Mouse (Mus musculus): ENCODE data around the gene Pde10a. TPM values are rescaled to one million over a fixed set of nuclear protein-coding genes. Genes with fewer than 3 reads are reported as not detected.
A peak's percentile ranks its signal among the peaks of the same experiment; 100 is the strongest.

The Pde10a gene
- total and polyA plus RNA-seq, 3 experiments, result 1.4 to 2.2 (median 1.9) TPM

DNA sequence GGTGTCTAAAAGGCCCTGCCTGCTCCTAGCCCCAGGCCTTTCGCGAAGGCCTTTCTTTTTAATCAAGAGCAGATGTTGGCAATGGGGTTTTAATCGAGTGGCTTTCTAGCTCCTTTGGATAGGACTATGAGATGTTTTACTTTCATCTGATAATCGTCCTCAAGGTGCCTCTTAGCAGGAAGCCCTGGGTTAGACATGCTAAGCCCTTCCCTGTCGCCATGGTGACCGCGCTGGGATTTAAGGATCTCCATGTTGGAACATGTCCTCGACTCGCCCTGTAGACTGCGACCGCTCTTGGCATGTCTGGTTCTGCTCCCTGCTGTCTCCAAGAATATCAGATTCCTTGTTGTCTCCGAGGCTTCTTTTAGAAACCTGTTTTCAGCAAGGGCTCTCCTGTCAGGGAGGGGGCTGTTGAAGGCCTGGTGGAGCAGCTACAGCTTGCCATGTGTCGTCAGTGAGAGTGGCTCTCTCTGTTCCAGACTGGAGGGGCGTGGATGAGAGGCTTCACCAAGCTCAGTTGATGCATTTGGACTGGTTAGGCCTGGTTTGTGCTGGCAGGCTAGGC is 16.9 kb downstream of the Pde10a start:
- no peaks in the 10 kb centered on the region for H3K36me3 ChIP-seq (ENCODE audit: control insufficient read depth, insufficient read depth, low read length)
- 81% methylated on average over 14 of the region's 14 CpGs for WGBS
- H3K79me2 ChIP-seq (replicated peaks; ENCODE audit: control insufficient read depth, insufficient read depth, low read length), result no peaks in the 10 kb centered on the region
- H3K4me1 ChIP-seq (ENCODE audit: control insufficient read depth, insufficient read depth, low read length), result no peaks in the 10 kb centered on the region
- H3K27me3 ChIP-seq (ENCODE audit: control insufficient read depth, insufficient read depth, low read length), result no peaks in the 10 kb centered on the region
- no peak overlapping the region for H3K4me3 ChIP-seq
- intact Hi-C loops (cut with DNase I), result no loop called here
- no peak for DNase-seq
- no peak overlapping the region for H3K9ac ChIP-seq (ENCODE audit: low read depth, low read length)
- no peak overlapping the region for H3K27ac ChIP-seq
- TF ChIP-seq POLR2A (IDR thresholded peaks at IDR 0.05; ENCODE audit: insufficient read depth, low read depth, low read length) (no peak), EP300 (IDR thresholded peaks at IDR 0.05; ENCODE audit: insufficient read depth, low read depth, low read length) (no peak), CTCF (IDR thresholded peaks at IDR 0.05) (no peak)

DNA sequence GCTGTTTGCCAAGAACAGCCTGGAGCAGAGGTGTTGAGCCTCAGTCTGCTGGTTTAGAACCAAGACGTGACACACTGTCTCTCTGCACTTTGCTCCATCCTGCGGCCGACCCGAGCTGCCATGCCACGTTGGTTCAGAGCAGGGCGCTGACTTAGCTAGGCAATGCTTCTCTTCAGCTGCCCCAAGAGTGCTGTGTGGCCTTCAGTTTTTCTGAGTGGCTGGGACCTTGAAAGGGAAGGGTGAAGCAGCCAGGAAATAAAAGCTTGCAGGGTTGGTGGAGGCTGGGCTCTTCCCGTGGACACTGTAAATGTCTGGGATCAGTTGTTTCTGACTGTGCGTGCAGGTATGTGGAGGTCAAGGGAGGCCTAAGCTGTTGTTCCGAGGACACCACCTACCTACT is 21.2 kb downstream of the Pde10a start:
- Histone ChIP-seq H3K9ac (ENCODE audit: low read depth, low read length) (no peak overlapping the region), H3K4me3 (no peak overlapping the region), H3K27me3 (ENCODE audit: control insufficient read depth, insufficient read depth, low read length) (peaks cover 1% of the 10 kb centered on the region; the same call in 1 of the 2 replicates), H3K36me3 (ENCODE audit: control insufficient read depth, insufficient read depth, low read length) (no peaks in the 10 kb centered on the region), H3K4me1 (ENCODE audit: control insufficient read depth, insufficient read depth, low read length) (no peaks in the 10 kb centered on the region), H3K27ac (no peak overlapping the region), H3K79me2 (replicated peaks; ENCODE audit: control insufficient read depth, insufficient read depth, low read length) (no peaks in the 10 kb centered on the region)
- TF ChIP-seq POLR2A (IDR thresholded peaks at IDR 0.05; ENCODE audit: insufficient read depth, low read depth, low read length) (no peak), EP300 (IDR thresholded peaks at IDR 0.05; ENCODE audit: insufficient read depth, low read depth, low read length) (no peak)
- 79% methylated on average over 9 of the region's 9 CpGs for WGBS
- DNase-seq, result no peak
- intact Hi-C loops (cut with DNase I), result no loop called here

DNA sequence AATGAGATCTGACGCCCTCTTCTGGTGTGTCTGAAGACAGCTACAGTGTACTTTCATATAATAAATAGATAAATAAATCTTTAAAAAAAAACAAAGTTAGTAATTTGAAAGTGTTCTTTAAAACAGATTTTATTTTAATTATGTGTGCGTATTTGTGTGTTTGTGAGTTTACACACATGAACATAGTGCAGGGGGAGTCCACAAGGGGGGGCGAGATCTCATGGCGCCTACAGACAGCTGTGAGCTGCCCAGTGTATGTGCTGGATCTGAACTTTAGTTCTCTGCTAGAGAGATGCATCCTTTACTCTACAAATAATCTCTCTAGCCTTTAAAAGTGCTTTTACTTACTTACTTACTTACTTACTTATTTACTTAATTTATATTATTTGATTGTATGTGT is 23.6 kb downstream of the Pde10a start:
- intact Hi-C loops (cut with DNase I), result no loop called here
- 79% methylated on average over 4 of the region's 4 CpGs for WGBS

DNA sequence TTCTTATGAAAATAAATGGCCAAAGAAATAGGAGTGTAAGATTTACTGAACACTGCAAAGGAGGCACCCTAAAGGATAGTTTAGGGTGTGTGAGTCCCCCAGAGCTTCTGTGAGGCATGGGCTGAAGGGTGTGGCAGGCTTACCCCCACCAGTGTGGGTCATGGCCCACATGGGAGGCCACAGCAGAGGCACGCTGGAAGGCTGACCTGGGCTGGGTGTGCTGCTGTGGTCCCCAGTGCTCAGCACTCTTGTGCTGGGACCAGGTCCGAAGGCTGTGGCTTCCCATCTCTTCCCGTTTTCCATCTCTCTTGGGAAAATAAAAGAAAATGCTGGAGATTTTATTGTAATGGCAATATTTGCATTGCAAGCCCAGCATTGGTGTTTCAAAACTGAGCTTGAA is 26.5 kb downstream of the Pde10a start:
- Histone ChIP-seq H3K4me3 (no peak overlapping the region), H3K79me2 (replicated peaks; ENCODE audit: control insufficient read depth, insufficient read depth, low read length) (no peaks in the 10 kb centered on the region), H3K9ac (ENCODE audit: low read depth, low read length) (no peak overlapping the region), H3K27me3 (ENCODE audit: control insufficient read depth, insufficient read depth, low read length) (peaks cover 1% of the 10 kb centered on the region; the same call in 1 of the 2 replicates), H3K4me1 (ENCODE audit: control insufficient read depth, insufficient read depth, low read length) (no peaks in the 10 kb centered on the region), H3K36me3 (ENCODE audit: control insufficient read depth, insufficient read depth, low read length) (no peaks in the 10 kb centered on the region), H3K27ac (no peak overlapping the region)
- 58% methylated on average over 3 of the region's 3 CpGs for WGBS
- no peak for DNase-seq
- no peak for TF ChIP-seq EP300 (IDR thresholded peaks at IDR 0.05; ENCODE audit: insufficient read depth, low read depth, low read length)
- TF ChIP-seq CTCF (IDR thresholded peaks at IDR 0.05), result no peak
- TF ChIP-seq POLR2A (IDR thresholded peaks at IDR 0.05; ENCODE audit: insufficient read depth, low read depth, low read length), result no peak
- intact Hi-C loops (cut with DNase I), result no loop called here

More for the DNA sequence above, 23.6 kb downstream of the Pde10a start:
- peaks cover 1% of the 10 kb centered on the region; the same call in 1 of the 2 replicates for H3K27me3 ChIP-seq (ENCODE audit: control insufficient read depth, insufficient read depth, low read length)
- DNase-seq, result no peak
- H3K4me3 ChIP-seq, result no peak overlapping the region
- H3K36me3 ChIP-seq (ENCODE audit: control insufficient read depth, insufficient read depth, low read length), result no peaks in the 10 kb centered on the region
- no peak overlapping the region for H3K27ac ChIP-seq
- TF ChIP-seq POLR2A (IDR thresholded peaks at IDR 0.05; ENCODE audit: insufficient read depth, low read depth, low read length) (no peak), CTCF (IDR thresholded peaks at IDR 0.05) (peak; percentile 33)
- H3K9ac ChIP-seq (ENCODE audit: low read depth, low read length), result no peak overlapping the region
- H3K4me1 ChIP-seq (ENCODE audit: control insufficient read depth, insufficient read depth, low read length), result no peaks in the 10 kb centered on the region
- no peaks in the 10 kb centered on the region for H3K79me2 ChIP-seq (replicated peaks; ENCODE audit: control insufficient read depth, insufficient read depth, low read length)

DNA sequence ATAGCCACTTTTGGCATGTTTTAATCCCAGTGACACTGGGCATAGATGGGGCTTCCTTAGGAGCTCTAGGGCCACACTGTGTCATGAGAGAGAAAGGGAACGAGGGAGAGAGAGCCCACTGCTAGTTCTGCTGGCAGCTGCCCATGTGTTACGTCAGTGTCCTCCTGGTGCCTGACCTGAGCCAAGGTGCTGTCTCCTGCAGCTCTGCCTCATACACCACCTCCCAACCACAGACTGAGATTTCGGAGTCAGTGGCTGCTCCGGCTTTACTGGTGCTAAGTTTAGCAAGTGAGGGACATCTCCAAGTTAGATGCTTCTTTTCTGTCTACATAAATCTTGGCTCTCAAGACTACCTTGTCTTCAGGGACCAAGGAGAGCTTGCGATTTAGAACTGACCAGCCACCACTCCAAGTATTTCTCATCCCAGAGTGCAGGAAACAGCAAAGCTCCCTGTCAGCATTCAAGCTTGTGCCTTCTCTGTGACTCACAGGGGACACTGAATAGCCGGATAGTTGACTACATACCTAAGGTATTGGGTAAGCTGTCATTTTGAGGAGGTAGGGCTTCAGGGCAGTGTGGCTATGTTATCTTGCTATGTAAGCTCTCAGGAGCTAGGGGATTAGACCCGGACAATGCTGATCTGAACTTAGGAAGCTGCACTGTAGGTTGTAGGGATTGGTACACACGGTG is 27.3 kb downstream of the Pde10a start:
- DNase-seq, result peak in 1 of 2 experiments; percentile 12
- TF ChIP-seq POLR2A (IDR thresholded peaks at IDR 0.05; ENCODE audit: insufficient read depth, low read depth, low read length), result no peak
- TF ChIP-seq EP300 (IDR thresholded peaks at IDR 0.05; ENCODE audit: insufficient read depth, low read depth, low read length), result no peak
- TF ChIP-seq CTCF (IDR thresholded peaks at IDR 0.05), result no peak
- peaks cover 1% of the 10 kb centered on the region; the same call in 1 of the 2 replicates for H3K27me3 ChIP-seq (ENCODE audit: control insufficient read depth, insufficient read depth, low read length)
- no peaks in the 10 kb centered on the region for H3K4me1 ChIP-seq (ENCODE audit: control insufficient read depth, insufficient read depth, low read length)
- H3K9ac ChIP-seq (ENCODE audit: low read depth, low read length), result no peak overlapping the region
- no peaks in the 10 kb centered on the region for H3K79me2 ChIP-seq (replicated peaks; ENCODE audit: control insufficient read depth, insufficient read depth, low read length)
- intact Hi-C loops (cut with DNase I), result no loop called here
- no peaks in the 10 kb centered on the region for H3K36me3 ChIP-seq (ENCODE audit: control insufficient read depth, insufficient read depth, low read length)
- H3K27ac ChIP-seq, result no peak overlapping the region
- WGBS, result 19% methylated on average over 8 of the region's 8 CpGs
- H3K4me3 ChIP-seq, result no peak overlapping the region

DNA sequence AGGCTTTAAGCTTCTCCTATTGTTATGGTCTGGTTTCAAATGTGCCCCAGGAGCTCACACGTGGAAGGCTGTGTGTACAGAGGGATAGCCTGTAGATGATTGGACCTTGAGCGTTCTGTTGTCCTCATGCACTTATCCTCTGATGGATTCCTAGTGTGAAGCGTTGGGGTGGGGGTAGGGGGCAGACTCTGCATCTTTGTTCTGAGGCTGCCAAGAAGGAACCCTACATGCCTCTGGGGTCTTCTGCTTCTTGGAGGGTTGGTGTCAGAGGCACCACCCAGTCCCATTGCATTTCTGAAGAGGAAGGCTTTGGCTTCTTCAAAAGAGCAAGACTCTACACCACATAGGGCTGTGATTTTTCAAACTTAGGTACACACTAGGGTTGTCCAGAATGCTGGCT is 28.4 kb downstream of the Pde10a start:
- Histone ChIP-seq H3K27me3 (ENCODE audit: control insufficient read depth, insufficient read depth, low read length) (peaks cover 1% of the 10 kb centered on the region; the same call in 1 of the 2 replicates), H3K79me2 (replicated peaks; ENCODE audit: control insufficient read depth, insufficient read depth, low read length) (no peaks in the 10 kb centered on the region), H3K9ac (ENCODE audit: low read depth, low read length) (no peak overlapping the region), H3K4me1 (ENCODE audit: control insufficient read depth, insufficient read depth, low read length) (no peaks in the 10 kb centered on the region), H3K4me3 (no peak overlapping the region), H3K27ac (no peak overlapping the region), H3K36me3 (ENCODE audit: control insufficient read depth, insufficient read depth, low read length) (no peaks in the 10 kb centered on the region)
- WGBS, result 79% methylated on average over 3 of the region's 3 CpGs
- no peak for DNase-seq
- intact Hi-C loops (cut with DNase I), result no loop called here
- TF ChIP-seq CTCF (IDR thresholded peaks at IDR 0.05) (no peak), EP300 (IDR thresholded peaks at IDR 0.05; ENCODE audit: insufficient read depth, low read depth, low read length) (no peak), POLR2A (IDR thresholded peaks at IDR 0.05; ENCODE audit: insufficient read depth, low read depth, low read length) (no peak)
